Mouse (Mus musculus) MEL (cell line): ENCODE measurements around the gene Abhd16a. TPM values are rescaled to one million over a fixed set of nuclear protein-coding genes. Genes with fewer than 3 reads are reported as not detected.

Source experiments
- DNase-seq: peaks from one replicate; pipeline ENCODE4 v3.0.0; 2011; ENCODE audit warnings: low read depth, low spot score
- H3K27ac ChIP-seq: 2 replicates; pipeline ENCODE4 v1.5.1; 2012; ENCODE audit warnings: low read depth, mild to moderate bottlenecking, control low read depth, low read length, moderate library complexity; ENCODE audit not compliant: control insufficient read depth
- H3K27me3 ChIP-seq, 2 experiments: fragments of 150-350 bp in 1 of 2; sonication (generic) in 1 of 2; 2 replicates each; pipeline ENCODE4 v1.6.1; 2012; ENCODE audit warnings: low read length in 2 of 2, mild to moderate bottlenecking in 2 of 2, improper control_type of control experiment in 1 of 2, moderate library complexity in 1 of 2; ENCODE audit not compliant: insufficient read depth in 2 of 2, control insufficient read depth in 1 of 2
- H3K36me3 ChIP-seq, 2 experiments: 2 replicates each; pipeline ENCODE4 v1.6.1; 2012 to 2014; ENCODE audit warnings: low read length in 2 of 2, improper control_type of control experiment in 1 of 2, inconsistent platforms in 1 of 2, mild to moderate bottlenecking in 1 of 2; ENCODE audit not compliant: insufficient read depth in 2 of 2, control insufficient read depth in 1 of 2
- H3K4me1 ChIP-seq, 2 experiments: fragments of 150-350 bp in 1 of 2; sonication (generic) in 1 of 2; 2 replicates each; pipeline ENCODE4 v1.6.1; 2012; ENCODE audit warnings: low read length in 2 of 2, improper control_type of control experiment in 1 of 2, mild to moderate bottlenecking in 1 of 2; ENCODE audit not compliant: insufficient read depth in 2 of 2, control insufficient read depth in 1 of 2
- H3K4me3 ChIP-seq, 2 experiments: fragments of 150-350 bp in 1 of 2; sonication (generic) in 1 of 2; 2 replicates each; pipeline ENCODE4 v1.5.1; 2012; ENCODE audit warnings: low read depth in 2 of 2, low read length in 2 of 2, mild to moderate bottlenecking in 2 of 2, moderate library complexity in 2 of 2, control low read depth in 1 of 2, improper control_type of control experiment in 1 of 2; ENCODE audit not compliant: control insufficient read depth in 1 of 2, insufficient read depth in 1 of 2
- H3K79me2 ChIP-seq: 2 replicates; pipeline ENCODE4 v1.6.1; 2012; ENCODE audit warnings: mild to moderate bottlenecking, low read length, moderate library complexity; ENCODE audit not compliant: control insufficient read depth, poor library complexity, insufficient read depth
- H3K9ac ChIP-seq: 2 replicates; pipeline ENCODE4 v1.6.1; 2012; ENCODE audit warnings: low read depth, mild to moderate bottlenecking, control low read depth, low read length, moderate library complexity; ENCODE audit not compliant: control insufficient read depth, poor library complexity, severe bottlenecking
- H3K9me3 ChIP-seq: fragments of 150-350 bp; sonication (generic); replicated peaks from 2 replicates; pipeline ENCODE4 v1.6.1; 2012; ENCODE audit warnings: mild to moderate bottlenecking, low read length, improper control_type of control experiment, moderate library complexity; ENCODE audit not compliant: insufficient read depth
- CHD1 ChIP-seq: IDR thresholded peaks from 2 replicates; pipeline ENCODE4 v1.6.1; 2012; ENCODE audit warnings: low read depth, mild to moderate bottlenecking, inconsistent platforms, low read length, improper control_type of control experiment
- CTCF ChIP-seq, 3 experiments: IDR thresholded peaks in 2 of 3; conservative IDR thresholded peaks in 1 of 3; 2 replicates each; pipeline ENCODE4 v1.5.1; 2011 to 2012; ENCODE audit warnings: low read length in 3 of 3, low read depth in 2 of 3, mild to moderate bottlenecking in 2 of 3, improper control_type of control experiment in 1 of 3, inconsistent platforms in 1 of 3, mixed read lengths in 1 of 3, moderate library complexity in 1 of 3; ENCODE audit not compliant: control insufficient read depth in 1 of 3, insufficient read depth in 1 of 3, poor library complexity in 1 of 3, severe bottlenecking in 1 of 3
- E2F4 ChIP-seq: IDR thresholded peaks from 2 replicates; pipeline ENCODE4 v1.6.1; 2011; ENCODE audit warnings: low read depth, low read length, improper control_type of control experiment, borderline replicate concordance
- EP300 ChIP-seq, 2 experiments: IDR thresholded peaks; 2 replicates each; pipeline ENCODE4 v1.6.1; 2011; ENCODE audit warnings: improper control_type of control experiment in 2 of 2, low read length in 2 of 2, low read depth in 1 of 2, mild to moderate bottlenecking in 1 of 2
- ETS1 ChIP-seq: IDR thresholded peaks from 2 replicates; pipeline ENCODE4 v1.6.1; 2012; ENCODE audit warnings: low read depth, mild to moderate bottlenecking, inconsistent platforms, low read length, improper control_type of control experiment, moderate library complexity
- GATA1 ChIP-seq: IDR thresholded peaks from 2 replicates; pipeline ENCODE4 v1.6.1; 2011; ENCODE audit warnings: low read depth, low read length, improper control_type of control experiment
- JUND ChIP-seq: IDR thresholded peaks from 2 replicates; pipeline ENCODE4 v1.6.1; 2011; ENCODE audit warnings: low read depth, mild to moderate bottlenecking, improper control_type of control experiment, low read length
- KAT2A ChIP-seq: conservative IDR thresholded peaks from 2 replicates; pipeline ENCODE4 v1.6.1; 2012; ENCODE audit warnings: low read depth, low read length, improper control_type of control experiment, inconsistent platforms
- MAZ ChIP-seq: IDR thresholded peaks from 2 replicates; pipeline ENCODE4 v1.6.1; 2012; ENCODE audit warnings: low read depth, mild to moderate bottlenecking, inconsistent platforms, low read length, improper control_type of control experiment
- MYC ChIP-seq: IDR thresholded peaks from 2 replicates; pipeline ENCODE4 v1.6.1; 2011; ENCODE audit warnings: low read depth, mild to moderate bottlenecking, low read length, improper control_type of control experiment, moderate library complexity
- POLR2A ChIP-seq, 2 experiments: IDR thresholded peaks; 2 replicates each; pipeline ENCODE4 v1.6.1; 2011 to 2012; ENCODE audit warnings: low read length in 2 of 2, mild to moderate bottlenecking in 2 of 2, control low read depth in 1 of 2, improper control_type of control experiment in 1 of 2, low read depth in 1 of 2, moderate library complexity in 1 of 2; ENCODE audit not compliant: control insufficient read depth in 1 of 2, insufficient read depth in 1 of 2, poor library complexity in 1 of 2
- POLR2AphosphoS5 ChIP-seq: IDR thresholded peaks from 2 replicates; pipeline ENCODE4 v1.6.1; 2012; ENCODE audit warnings: low read depth, borderline replicate concordance, mild to moderate bottlenecking, inconsistent platforms, low read length, moderate library complexity, mixed read lengths
- RAD21 ChIP-seq: IDR thresholded peaks from 2 replicates; pipeline ENCODE4 v1.6.1; 2011; ENCODE audit warnings: mild to moderate bottlenecking, low read depth, low read length, improper control_type of control experiment
- RCOR1 ChIP-seq: IDR thresholded peaks from 2 replicates; pipeline ENCODE4 v1.6.1; 2012; ENCODE audit warnings: low read depth, mild to moderate bottlenecking, inconsistent platforms, low read length, improper control_type of control experiment
- SIN3A ChIP-seq: IDR thresholded peaks from 2 replicates; pipeline ENCODE4 v1.6.1; 2012; ENCODE audit warnings: low read length, improper control_type of control experiment, inconsistent platforms
- SMC3 ChIP-seq: IDR thresholded peaks from 2 replicates; pipeline ENCODE4 v1.6.1; 2011; ENCODE audit warnings: low read depth, low read length, improper control_type of control experiment
- TAL1 ChIP-seq: IDR thresholded peaks from 2 replicates; pipeline ENCODE4 v1.6.1; 2012; ENCODE audit warnings: mild to moderate bottlenecking, inconsistent platforms, low read length, moderate library complexity, mixed read lengths
- TBP ChIP-seq: IDR thresholded peaks from 2 replicates; pipeline ENCODE4 v1.8.0; 2011; ENCODE audit warnings: low read depth, low read length, improper control_type of control experiment
- TCF12 ChIP-seq: IDR thresholded peaks from 2 replicates; pipeline ENCODE4 v1.6.1; 2014; ENCODE audit warnings: low read depth, mild to moderate bottlenecking, inconsistent platforms, low read length, improper control_type of control experiment, moderate library complexity
- UBTF ChIP-seq: IDR thresholded peaks from 2 replicates; pipeline ENCODE4 v1.6.1; 2012; ENCODE audit warnings: low read depth, mild to moderate bottlenecking, inconsistent platforms, low read length, improper control_type of control experiment, moderate library complexity, borderline replicate concordance; ENCODE audit not compliant: insufficient read depth
- ZC3H11A ChIP-seq: IDR thresholded peaks from 2 replicates; pipeline ENCODE4 v1.6.1; 2012; ENCODE audit warnings: low read depth, mild to moderate bottlenecking, inconsistent platforms, low read length, improper control_type of control experiment
- ZMIZ1 ChIP-seq: IDR thresholded peaks from 2 replicates; pipeline ENCODE4 v1.6.1; 2012; ENCODE audit warnings: low read depth, mild to moderate bottlenecking, inconsistent platforms, low read length, improper control_type of control experiment, moderate library complexity
- polyA plus RNA-seq, 2 experiments: library from polyadenylated mRNA; stranded (reverse) in 1 of 2; unstranded in 1 of 2; fragments of >175 nt in 1 of 2; fragments of >200 nt in 1 of 2; gene quantifications; 2 replicates each; pipeline versions ENCODE4 v1.2.1 to v1.2.4; 2012; ENCODE audit warnings: low replicate concordance in 2 of 2, low read depth in 1 of 2; ENCODE audit not compliant: insufficient read length in 2 of 2, insufficient read depth in 1 of 2, missing spikeins in 1 of 2
- total RNA-seq: library from RNA; depleted of rRNA; stranded (reverse); fragments of 300-350 nt; gene quantifications from 2 replicates; pipeline ENCODE4 v1.2.3, GENCODE M21; 2012

The Abhd16a gene
- total and polyA plus RNA-seq, 3 experiments: 96.1 to 126 TPM; not detected in 1

- H3K79me2 ChIP-seq: no peaks in the 10 kb centered on the region
- no peak for DNase-seq
- TF ChIP-seq ZC3H11A (no peak), ZMIZ1 (no peak), CHD1 (no peak), MYC (no peak), POLR2AphosphoS5 (no peak), POLR2A (IDR thresholded peaks at IDR 0.05; ENCODE audit: control insufficient read depth in 1 of 2, insufficient read depth in 1 of 2, low read depth in 1 of 2, low read length in 2 of 2, poor library complexity in 1 of 2) (no peak)
- H3K9me3 ChIP-seq: no peaks in the 10 kb centered on the region
- no peak overlapping the region for H3K27ac ChIP-seq
- H3K4me1 ChIP-seq: peaks cover 0 to 9% of the 10 kb centered on the region in 2 experiments; a peak in 2 of 4 replicates
- H3K27me3 ChIP-seq: no peaks in the 10 kb centered on the region
- peaks cover 0 to 6% of the 10 kb centered on the region in 2 experiments; a peak in 2 of 4 replicates for H3K36me3 ChIP-seq
- H3K9ac ChIP-seq: no peak overlapping the region
- no peak overlapping the region for H3K4me3 ChIP-seq
Observed at GRCm38 (mm10) chr17:35111774-35112173, 22.7 kb downstream of the Abhd16a start.

- Histone ChIP-seq H3K79me2 (peaks cover 9% of the 10 kb centered on the region), H3K4me1 (peaks cover 0 to 9% of the 10 kb centered on the region in 2 experiments; a peak in 2 of 4 replicates), H3K27ac (peak within 1 kb of the TSS; percentile 7; the same call in 1 of the 2 replicates), H3K9ac (no peak within 1 kb of the TSS), H3K27me3 (no peaks in the 10 kb centered on the region), H3K9me3 (no peaks in the 10 kb centered on the region), H3K4me3 (no peak within 1 kb of the TSS), H3K36me3 (peaks cover 3 to 16% of the 10 kb centered on the region in 2 experiments; a peak in 3 of 4 replicates)
- peak; percentile 63 for DNase-seq
- TF ChIP-seq JUND (no peak), RAD21 (peak; percentile 32), UBTF (no peak), GATA1 (no peak), MAZ (no peak), ETS1 (peak; percentile 78), TCF12 (no peak), SIN3A (0 out of 2 replicates have a peak, but pooled peaks have one; percentile 47), E2F4 (no peak), CHD1 (no peak), POLR2A (IDR thresholded peaks at IDR 0.05; ENCODE audit: control insufficient read depth in 1 of 2, insufficient read depth in 1 of 2, low read depth in 1 of 2, low read length in 2 of 2, poor library complexity in 1 of 2) (0 out of 4 replicates have a peak, but pooled peaks of 1 of the 2 experiments have one; percentile 40), TAL1 (no peak), CTCF (IDR thresholded peaks at IDR 0.05 in 2 of 3, conservative IDR thresholded peaks at IDR 0.05 in 1 of 3; ENCODE audit: control insufficient read depth in 1 of 3, insufficient read depth in 1 of 3, low read depth in 2 of 3, low read length in 3 of 3, poor library complexity in 1 of 3, severe bottlenecking in 1 of 3) (peak; percentile 47 to 66 (median 54)), EP300 (IDR thresholded peaks at IDR 0.05; ENCODE audit: low read depth in 1 of 2, low read length in 2 of 2) (peak in 1 of 2 experiments; percentile 23; a peak in 1 of 4 replicates), KAT2A (no peak), RCOR1 (no peak), SMC3 (peak; percentile 41; the same call in 1 of the 2 replicates), TBP (no peak)
Observed at GRCm38 (mm10) chr17:35115046-35116019, 26.3 kb downstream of the Abhd16a start, which contains the start of gene Ly6g5b. Gene Ly6g5b, minus strand, starts transcription at chr17:35115428.
